In genomic region chr6:18674584-18675250, GRCm38 (mm10) we compare ENCODE assay signal across 17 mouse cellular contexts.
DNase-seq lines count a peak whose midpoint lies in the region; ATAC-seq and TF ChIP-seq lines count a peak whose summit lies in the region.
"Had no signal": no experiment of that assay in that cellular context is flagged by ENCODE, and none has a peak within 500 bp of the region (broad histone marks: within the 10 kb centered on the region; RNA-seq: fewer than 3 reads in every experiment).

No protein-coding gene starts in this region.

- H3K27ac ChIP-seq in forebrain, embryonic 14.5 days (ENCODE audit: low read depth, low read length) = peak overlapping the region; percentile 36; the same call in 1 of the 2 replicates
- no peak overlapping the region for H3K27ac ChIP-seq in forebrain, embryonic 11.5 days (ENCODE audit: low read depth, low read length)
- 0 out of 2 replicates have a peak overlapping the region, but pooled peaks have one; percentile 2 for H3K27ac ChIP-seq in layer of hippocampus, adult 2 months
- peak overlapping the region; percentile 75 for H3K27ac ChIP-seq in forebrain, embryonic 16.5 days (ENCODE audit: low read length)
- H3K27ac ChIP-seq in hindbrain, embryonic 12.5 days = no peak overlapping the region
- H3K27ac ChIP-seq: embryonic facial prominence, embryonic 10.5 days; embryonic facial prominence, embryonic 12.5 days had no signal

- peak; percentile 72; the same call in 1 of the 2 replicates for ATAC-seq in forebrain, embryonic 14.5 days
- no peak for ATAC-seq in forebrain, embryonic 11.5 days (replicated peaks; ENCODE audit: low FRiP score)
- peak; percentile 76 for ATAC-seq in forebrain, embryonic 16.5 days
- ATAC-seq in hindbrain, embryonic 12.5 days (ENCODE audit: low FRiP score) = no peak

- WGBS in forebrain, embryonic 14.5 days = 30% methylated on average over 5 of the region's 5 CpGs
- 66% methylated on average over 5 of the region's 5 CpGs for WGBS in forebrain, embryonic 11.5 days
- WGBS in forebrain, embryonic 16.5 days = 25% methylated on average over 5 of the region's 5 CpGs
- 63% methylated on average over 5 of the region's 5 CpGs for WGBS in hindbrain, embryonic 12.5 days

- intact Hi-C loops in left cerebral cortex, postnatal 4 days (cut with DNase I) = no loop called here

- H3K9ac ChIP-seq in forebrain, embryonic 14.5 days (ENCODE audit: low read length) = no peak overlapping the region
- no peak overlapping the region for H3K9ac ChIP-seq in forebrain, embryonic 11.5 days (ENCODE audit: low read length)
- no peak overlapping the region for H3K9ac ChIP-seq in forebrain, embryonic 16.5 days (replicated peaks; ENCODE audit: low read depth, low read length)
- no peak overlapping the region for H3K9ac ChIP-seq in hindbrain, embryonic 12.5 days
- H3K9ac ChIP-seq: embryonic facial prominence, embryonic 12.5 days had no signal

- DNase-seq in forebrain, embryonic 14.5 days (ENCODE audit: low spot score) = peak; percentile 51
- no peak for DNase-seq in forebrain, embryonic 11.5 days (ENCODE audit: low spot score)
- no peak for DNase-seq in layer of hippocampus, adult 2 months (ENCODE audit: low spot score in 2 of 2)
- no peak for DNase-seq in layer of hippocampus, adult 18-20 months (ENCODE audit: low spot score in 2 of 2)
- no peak for DNase-seq in left cerebral cortex, postnatal 4 days
- DNase-seq: adrenal gland, adult 2 months; adrenal gland, postnatal 10 days; adrenal gland, postnatal 25 days; cerebellum, adult 11-12 months; cerebellum, adult 2 months; cerebellum, adult 9-10 months; cerebellum, postnatal 10 days; cerebellum, postnatal 25 days had no signal

- no peak overlapping the region for H3K4me2 ChIP-seq in forebrain, embryonic 14.5 days (ENCODE audit: low read length)
- H3K4me2 ChIP-seq in forebrain, embryonic 11.5 days (ENCODE audit: low read depth, low read length, severe bottlenecking) = no peak overlapping the region
- H3K4me2 ChIP-seq in forebrain, embryonic 16.5 days (ENCODE audit: low read length) = no peak overlapping the region
- no peak overlapping the region for H3K4me2 ChIP-seq in hindbrain, embryonic 12.5 days (replicated peaks)
- H3K4me2 ChIP-seq: embryonic facial prominence, embryonic 12.5 days had no signal

- no peaks in the 10 kb centered on the region for H3K4me1 ChIP-seq in forebrain, embryonic 14.5 days (ENCODE audit: control insufficient read depth, insufficient read depth, low read length)
- H3K4me1 ChIP-seq in forebrain, embryonic 11.5 days (replicated peaks; ENCODE audit: control insufficient read depth, insufficient read depth, low read length) = no peaks in the 10 kb centered on the region
- H3K4me1 ChIP-seq in forebrain, embryonic 16.5 days (replicated peaks; ENCODE audit: control insufficient read depth, insufficient read depth, low read length) = peaks cover 2% of the 10 kb centered on the region; the same call in 1 of the 2 replicates
- no peaks in the 10 kb centered on the region for H3K4me1 ChIP-seq in hindbrain, embryonic 12.5 days
- H3K4me1 ChIP-seq: embryonic facial prominence, embryonic 10.5 days; embryonic facial prominence, embryonic 12.5 days had no signal

- no peak for TF ChIP-seq CTCF in layer of hippocampus, adult 2 months (conservative IDR thresholded peaks at IDR 0.05)

- no peaks in the 10 kb centered on the region for H3K9me3 ChIP-seq in forebrain, embryonic 14.5 days (replicated peaks; ENCODE audit: control insufficient read depth, low read length)
- no peaks in the 10 kb centered on the region for H3K9me3 ChIP-seq in forebrain, embryonic 11.5 days (ENCODE audit: control insufficient read depth, low read length)
- H3K9me3 ChIP-seq in forebrain, embryonic 16.5 days (ENCODE audit: control insufficient read depth, low read length) = no peaks in the 10 kb centered on the region
- no peaks in the 10 kb centered on the region for H3K9me3 ChIP-seq in hindbrain, embryonic 12.5 days (replicated peaks)
- H3K9me3 ChIP-seq: embryonic facial prominence, embryonic 10.5 days; embryonic facial prominence, embryonic 12.5 days had no signal

- H3K4me3 ChIP-seq in forebrain, embryonic 14.5 days (ENCODE audit: low read depth, low read length) = no peak overlapping the region
- no peak overlapping the region for H3K4me3 ChIP-seq in forebrain, embryonic 11.5 days (ENCODE audit: low read depth, low read length)
- no peak overlapping the region for H3K4me3 ChIP-seq in layer of hippocampus, adult 2 months
- H3K4me3 ChIP-seq in forebrain, embryonic 16.5 days (replicated peaks; ENCODE audit: low read length) = no peak overlapping the region
- H3K4me3 ChIP-seq in hindbrain, embryonic 12.5 days = no peak overlapping the region
- H3K4me3 ChIP-seq: embryonic facial prominence, embryonic 10.5 days; embryonic facial prominence, embryonic 12.5 days had no signal

- no peaks in the 10 kb centered on the region for H3K36me3 ChIP-seq in forebrain, embryonic 14.5 days (ENCODE audit: control insufficient read depth, insufficient read depth, low read length)
- H3K36me3 ChIP-seq in forebrain, embryonic 11.5 days (ENCODE audit: control insufficient read depth, insufficient read depth, low read length) = no peaks in the 10 kb centered on the region
- no peaks in the 10 kb centered on the region for H3K36me3 ChIP-seq in forebrain, embryonic 16.5 days (ENCODE audit: control insufficient read depth, insufficient read depth)
- no peaks in the 10 kb centered on the region for H3K36me3 ChIP-seq in hindbrain, embryonic 12.5 days
- H3K36me3 ChIP-seq: embryonic facial prominence, embryonic 10.5 days; embryonic facial prominence, embryonic 12.5 days had no signal

- H3K27me3 ChIP-seq in forebrain, embryonic 14.5 days (replicated peaks; ENCODE audit: control insufficient read depth, insufficient read depth, low read length) = no peaks in the 10 kb centered on the region
- no peaks in the 10 kb centered on the region for H3K27me3 ChIP-seq in forebrain, embryonic 11.5 days (ENCODE audit: control insufficient read depth, insufficient read depth, low read length)
- H3K27me3 ChIP-seq in forebrain, embryonic 16.5 days (replicated peaks; ENCODE audit: control insufficient read depth, insufficient read depth, low read length) = no peaks in the 10 kb centered on the region
- H3K27me3 ChIP-seq in hindbrain, embryonic 12.5 days = no peaks in the 10 kb centered on the region
- H3K27me3 ChIP-seq: embryonic facial prominence, embryonic 12.5 days had no signal

Comparison
In these comparisons a context has a peak if more than half of its experiments do, and no peak if none do; other contexts are left out.
1. ATAC-seq: peak in forebrain, embryonic 14.5 days (single experiment) and forebrain, embryonic 16.5 days (single experiment); none in forebrain, embryonic 11.5 days (single experiment) and hindbrain, embryonic 12.5 days (single experiment).
2. H3K27ac ChIP-seq: peak in forebrain, embryonic 14.5 days (single experiment), layer of hippocampus, adult 2 months (single experiment) and forebrain, embryonic 16.5 days (single experiment); none in forebrain, embryonic 11.5 days (single experiment) and hindbrain, embryonic 12.5 days (single experiment).